Mouse (Mus musculus) midbrain, embryonic 16.5 days (tissue): Measurements from ENCODE around the gene Ugt2b5. TPM values are rescaled to one million over a fixed set of nuclear protein-coding genes. Genes with fewer than 3 reads are reported as not detected.
A peak's percentile ranks its signal among the peaks of the same experiment; 100 is the strongest.
"Not testable (repeated sequence)": the region's sequence is repeated elsewhere in the genome, so short reads cannot be mapped to it uniquely, and the experiment has no call there.

Experiments used
- ATAC-seq: fragments of 200-750 bp; cut with Nextera tagmentation; 2 replicates; pipeline ENCODE4 v1.8.0; 2017; ENCODE audit warnings: moderate TSS enrichment
- H3K27ac ChIP-seq: fragments of 300-500 bp; sonication (generic); 2 replicates; pipeline ENCODE4 v1.5.1; 2014; ENCODE audit warnings: mild to moderate bottlenecking, low read length, mixed read lengths
- H3K27me3 ChIP-seq: fragments of 300-500 bp; sonication (generic); 2 replicates; pipeline ENCODE4 v1.6.1; 2014; ENCODE audit warnings: low read depth, low read length, mixed read lengths; ENCODE audit not compliant: control insufficient read depth, insufficient read depth
- H3K36me3 ChIP-seq: fragments of 300-500 bp; sonication (generic); 2 replicates; pipeline ENCODE4 v1.6.1; 2014; ENCODE audit warnings: mild to moderate bottlenecking, low read length, moderate library complexity, mixed read lengths; ENCODE audit not compliant: control insufficient read depth, insufficient read depth
- H3K4me1 ChIP-seq: fragments of 300-500 bp; sonication (generic); 2 replicates; pipeline ENCODE4 v1.6.1; 2014; ENCODE audit warnings: mild to moderate bottlenecking, low read length, mixed read lengths; ENCODE audit not compliant: control insufficient read depth, insufficient read depth
- H3K4me2 ChIP-seq: fragments of 300-500 bp; sonication (generic); 2 replicates; pipeline ENCODE4 v1.6.1; 2014; ENCODE audit warnings: mild to moderate bottlenecking, low read length, mixed read lengths
- H3K4me3 ChIP-seq: fragments of 300-500 bp; sonication (generic); 2 replicates; pipeline ENCODE4 v1.5.1; 2014; ENCODE audit warnings: low read depth, mild to moderate bottlenecking, low read length, moderate library complexity, mixed read lengths
- H3K9ac ChIP-seq: fragments of 300-500 bp; sonication (generic); 2 replicates; pipeline ENCODE4 v1.6.1; 2014; ENCODE audit warnings: low read depth, low read length, mixed read lengths
- H3K9me3 ChIP-seq: fragments of 300-500 bp; sonication (generic); replicated peaks from 2 replicates; pipeline ENCODE4 v1.6.1; 2014; ENCODE audit warnings: mild to moderate bottlenecking, low read length, mixed read lengths; ENCODE audit not compliant: control insufficient read depth, poor library complexity, severe bottlenecking
- WGBS: fragments of 180-500 bp; shearing (Covaris S2); extraction: QIAGEN DNeasy Blood & Tissue Kit; methylation state at CpG from one replicate; pipeline ENCODE4 v1.1.7; 2014; 5-methylcytosine and 5-hydroxymethylcytosine counted together
- polyA plus RNA-seq: library from polyadenylated mRNA; unstranded; fragments of >200 nt; fragmentation: Nextera tagmentation; extraction: Ambion mirVana; gene quantifications from 2 replicates; pipeline ENCODE4 v1.2.1, GENCODE M21; 2015

Gene Ugt2b5
- polyA plus RNA-seq, result 0.15 TPM in 1 of 2 replicates, not detected in the other

DNA sequence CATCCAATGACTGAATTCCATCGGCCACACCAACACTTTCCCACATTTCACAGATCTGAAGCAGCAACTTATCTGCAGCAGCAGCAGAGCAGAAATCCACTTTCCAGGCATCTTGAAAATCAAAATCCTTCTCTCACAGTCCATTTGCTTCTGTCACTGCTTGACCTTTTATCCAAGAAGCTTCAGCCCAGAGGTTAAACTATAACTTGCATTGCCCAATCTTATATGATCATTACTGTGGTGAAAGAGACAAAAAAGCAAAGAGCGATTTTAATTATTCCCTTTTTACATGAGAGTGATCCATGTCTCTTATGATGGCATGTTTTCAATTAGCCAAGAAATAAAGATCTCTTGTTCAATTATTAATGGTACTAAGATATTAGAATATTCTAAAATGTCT, at the start of gene Ugt2b5:
Gene Ugt2b5, minus strand, starts transcription at position 123 of the 400 bp plus-strand sequence.
- not testable (repeated sequence) for H3K4me3 ChIP-seq, H3K27me3 ChIP-seq, H3K27ac ChIP-seq, H3K9me3 ChIP-seq, H3K4me1 ChIP-seq, ATAC-seq, H3K4me2 ChIP-seq, H3K9ac ChIP-seq, H3K36me3 ChIP-seq
- WGBS, result 97% methylated on average over 1 of the region's 2 CpGs

GRCm38 (mm10) chr5:87175780-87176179, 35.7 kb upstream of the Ugt2b5 start:
- not testable (repeated sequence) for ATAC-seq, H3K9me3 ChIP-seq, H3K36me3 ChIP-seq, H3K4me3 ChIP-seq, H3K27me3 ChIP-seq, H3K4me2 ChIP-seq, H3K4me1 ChIP-seq, H3K27ac ChIP-seq, H3K9ac ChIP-seq
- 57% methylated on average over 2 of the region's 2 CpGs for WGBS

- Histone ChIP-seq H3K27me3 (no peaks in the 10 kb centered on the region), H3K4me1 (no peaks in the 10 kb centered on the region), H3K9me3 (no peaks in the 10 kb centered on the region), H3K4me2 (no peak overlapping the region), H3K27ac (no peak overlapping the region), H3K4me3 (no peak overlapping the region), H3K9ac (no peak overlapping the region), H3K36me3 (no peaks in the 10 kb centered on the region)
- WGBS, result 78% methylated on average over 2 of the region's 2 CpGs
- no peak for ATAC-seq
These were observed 34.6 kb upstream of the Ugt2b5 start for GRCm38 (mm10) chr5:87174671-87175070.

DNA sequence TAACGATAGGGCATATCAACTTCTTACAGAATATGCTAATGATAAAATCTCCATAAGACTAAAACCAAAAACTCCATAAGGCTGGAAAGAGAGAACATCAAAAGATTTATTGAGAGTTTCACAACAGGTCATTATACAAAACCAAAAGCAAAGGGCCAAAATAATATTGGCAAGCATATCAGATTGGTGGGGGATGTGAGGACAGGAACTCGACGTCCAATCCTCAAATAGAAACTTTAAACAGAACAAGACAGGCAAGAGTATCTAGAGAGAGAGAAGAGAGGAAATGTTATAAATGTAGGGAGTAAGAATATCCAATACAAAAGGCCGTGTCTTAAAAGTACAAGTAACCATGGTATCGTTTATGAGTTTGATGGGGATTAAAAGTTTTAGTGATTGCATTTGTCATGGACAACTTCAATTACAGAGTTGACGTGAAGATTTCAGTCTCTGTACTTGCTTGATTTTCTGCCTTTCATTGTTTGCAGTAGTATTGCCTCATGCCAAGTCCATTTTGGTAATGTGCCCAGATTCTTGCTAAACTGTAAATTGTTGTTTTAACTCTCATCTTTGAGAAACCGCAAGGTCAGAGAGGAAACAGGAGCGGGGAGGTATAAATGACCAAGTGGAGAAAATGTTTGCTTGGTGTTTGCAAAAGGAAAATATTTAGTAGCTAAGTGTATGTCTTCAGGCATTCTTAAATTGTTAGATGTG, 7.8 kb upstream of the Ugt2b5 start:
- H3K9me3 ChIP-seq, result no peaks in the 10 kb centered on the region
- no peaks in the 10 kb centered on the region for H3K27me3 ChIP-seq
- H3K4me1 ChIP-seq, result no peaks in the 10 kb centered on the region
- no peak for ATAC-seq
- H3K4me3 ChIP-seq, result no peak overlapping the region
- no peak overlapping the region for H3K9ac ChIP-seq
- no peak overlapping the region for H3K27ac ChIP-seq
- no peak overlapping the region for H3K4me2 ChIP-seq
- H3K36me3 ChIP-seq, result no peaks in the 10 kb centered on the region
- WGBS, result 86% methylated on average over 8 of the region's 8 CpGs

- WGBS, result 37% methylated on average over 3 of the region's 3 CpGs
- H3K4me1 ChIP-seq, result no peaks in the 10 kb centered on the region
- peak; percentile 70 for ATAC-seq
These were observed 2.8 kb upstream of the Ugt2b5 start for GRCm38 (mm10) chr5:87142865-87143456.

DNA sequence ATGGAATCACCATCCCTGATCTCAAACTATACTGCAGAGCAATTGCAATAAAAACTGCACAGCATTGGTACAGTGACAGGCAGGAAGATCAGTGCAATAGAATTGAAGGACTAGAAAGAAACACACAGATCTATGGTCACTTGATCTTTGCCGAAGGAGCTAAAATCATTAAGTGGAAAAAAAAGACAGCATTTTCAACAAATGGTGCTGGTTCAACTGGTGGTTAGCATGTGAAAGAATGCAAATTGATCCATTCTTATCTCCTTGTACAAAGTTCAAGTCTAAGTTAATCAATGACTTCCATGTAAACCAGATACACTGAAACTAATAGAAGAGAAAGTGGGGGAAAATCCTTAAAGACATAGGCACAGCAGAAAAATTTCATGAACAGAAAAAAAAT, 36.4 kb downstream of the Ugt2b5 start:
- not testable (repeated sequence) for H3K9me3 ChIP-seq, H3K36me3 ChIP-seq, ATAC-seq, H3K4me1 ChIP-seq, H3K4me3 ChIP-seq, H3K27me3 ChIP-seq, H3K27ac ChIP-seq, H3K4me2 ChIP-seq, H3K9ac ChIP-seq
- WGBS, result 94% methylated on average over 1 of the region's 1 CpGs

More at GRCm38 (mm10) chr5:87142865-87143456, 2.8 kb upstream of the Ugt2b5 start:
- no peaks in the 10 kb centered on the region for H3K36me3 ChIP-seq
- H3K4me3 ChIP-seq, result no peak overlapping the region
- H3K27me3 ChIP-seq, result no peaks in the 10 kb centered on the region
- no peak overlapping the region for H3K9ac ChIP-seq
- H3K9me3 ChIP-seq, result no peaks in the 10 kb centered on the region
- no peak overlapping the region for H3K27ac ChIP-seq
- no peak overlapping the region for H3K4me2 ChIP-seq

DNA sequence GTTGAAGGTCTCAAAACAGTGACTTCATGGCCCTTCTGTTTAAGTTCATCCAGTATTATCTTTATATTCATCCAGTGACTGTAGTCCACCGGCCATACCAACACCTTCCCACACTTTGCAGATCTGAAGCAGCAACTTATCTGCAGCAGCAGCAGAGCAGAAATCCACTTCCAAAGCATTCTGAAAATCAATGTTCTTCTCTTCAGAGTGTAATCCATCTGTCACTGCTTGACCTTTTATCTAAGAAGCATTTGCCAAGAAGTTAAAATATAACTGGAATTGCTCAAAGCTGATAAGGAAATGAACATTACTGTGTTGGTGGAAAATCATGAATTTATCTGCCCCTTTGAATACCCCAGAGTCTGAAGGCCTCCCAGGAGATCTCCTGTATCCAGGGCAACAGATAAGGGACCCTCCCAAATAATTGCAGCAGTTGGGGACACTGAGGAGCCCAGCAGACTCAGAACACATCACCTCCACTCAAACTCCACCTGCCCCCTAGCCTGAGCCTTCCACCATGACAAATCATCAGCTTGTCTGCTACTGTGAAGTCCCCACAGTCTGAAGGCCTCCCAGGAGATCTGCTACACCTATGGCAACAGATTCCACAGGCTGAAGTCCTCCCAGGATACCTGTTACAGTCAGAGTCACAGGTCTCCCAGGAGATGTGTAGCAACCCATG, 47.6 kb downstream of the Ugt2b5 start, which contains the start of gene Ugt2b36:
Gene Ugt2b36, minus strand, starts transcription at position 210 of the 682 bp plus-strand sequence.
- WGBS, result 83% methylated on average over 1 of the region's 1 CpGs
- Histone ChIP-seq H3K27ac (no peak within 1 kb of the TSS), H3K27me3 (no peaks in the 10 kb centered on the region), H3K9me3 (no peaks in the 10 kb centered on the region), H3K9ac (no peak within 1 kb of the TSS), H3K4me1 (no peaks in the 10 kb centered on the region), H3K36me3 (no peaks in the 10 kb centered on the region), H3K4me2 (no peak within 1 kb of the TSS), H3K4me3 (no peak within 1 kb of the TSS)
- ATAC-seq, result no peak

GRCm38 (mm10) chr5:87091111-87091510, 49.0 kb downstream of the Ugt2b5 start:
- H3K9ac ChIP-seq, result no peak overlapping the region
- H3K9me3 ChIP-seq, result no peaks in the 10 kb centered on the region
- H3K4me1 ChIP-seq, result no peaks in the 10 kb centered on the region
- no peaks in the 10 kb centered on the region for H3K36me3 ChIP-seq
- ATAC-seq, result no peak
- no peak overlapping the region for H3K4me3 ChIP-seq
- H3K27ac ChIP-seq, result no peak overlapping the region
- no peak overlapping the region for H3K4me2 ChIP-seq
- no peaks in the 10 kb centered on the region for H3K27me3 ChIP-seq

DNA sequence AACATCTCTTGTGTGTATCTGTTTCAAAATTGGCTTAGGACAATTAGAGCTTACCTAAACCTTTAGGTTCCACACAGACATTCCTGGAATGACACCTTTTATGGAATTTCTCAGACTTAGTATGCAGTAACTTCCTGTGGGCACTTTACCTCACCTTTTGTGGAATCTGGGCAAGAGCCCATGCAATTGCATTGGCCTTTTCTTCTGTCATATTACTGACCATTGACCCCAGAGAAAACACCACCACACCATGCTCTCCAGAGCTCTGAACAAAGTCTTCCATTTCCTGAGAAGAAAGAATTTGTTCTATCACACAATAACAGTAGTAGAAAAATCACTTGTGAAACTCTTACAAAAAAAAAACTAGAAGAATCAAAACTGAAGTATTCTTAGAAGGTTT, 50.9 kb downstream of the Ugt2b5 start:
- no peaks in the 10 kb centered on the region for H3K4me1 ChIP-seq
- H3K27ac ChIP-seq, result no peak overlapping the region
- no peaks in the 10 kb centered on the region for H3K36me3 ChIP-seq
- H3K4me3 ChIP-seq, result no peak overlapping the region
- ATAC-seq, result no peak
- H3K9me3 ChIP-seq, result no peaks in the 10 kb centered on the region
- H3K27me3 ChIP-seq, result no peaks in the 10 kb centered on the region
- H3K4me2 ChIP-seq, result no peak overlapping the region
- no peak overlapping the region for H3K9ac ChIP-seq
